Mouse (Mus musculus): Measurements from ENCODE around the gene Samd3. TPM values are rescaled to one million over a fixed set of nuclear protein-coding genes. Genes with fewer than 3 reads are reported as not detected.

Samd3 gene
- polyA plus RNA-seq (2016; fragmentation: Nextera tagmentation; extraction: Ambion mirVana), result 3.6 and 6.0 TPM in 2 replicates

- Histone ChIP-seq H3K27ac (no peak within 1 kb of the TSS), H3K27me3 (ENCODE audit: poor library complexity, severe bottlenecking) (no peaks in the 10 kb centered on the region), H3K9me3 (no peaks in the 10 kb centered on the region), H3K36me3 (replicated peaks) (no peaks in the 10 kb centered on the region), H3K4me3 (no peak within 1 kb of the TSS), H3K4me1 (peaks cover 3% of the 10 kb centered on the region; the same call in 1 of the 2 replicates)
- 82% methylated on average over 4 of the region's 4 CpGs for WGBS
- no peak for DNase-seq (ENCODE audit: extremely low spot score, low spot score)
Measured at GRCm38 (mm10) chr10:26229488-26229887, at the start of gene Samd3. Gene Samd3 (plus strand): TSS chr10:26229707.

- 88% methylated on average over 5 of the region's 5 CpGs for WGBS
Measured at GRCm38 (mm10) chr10:26185289-26185688, 44.2 kb upstream of the Samd3 start.

GRCm38 (mm10) chr10:26190811-26191210, 38.7 kb upstream of the Samd3 start:
- H3K27me3 ChIP-seq (ENCODE audit: poor library complexity, severe bottlenecking), result no peaks in the 10 kb centered on the region
- no peak for DNase-seq (ENCODE audit: extremely low spot score, low spot score)
- no peaks in the 10 kb centered on the region for H3K9me3 ChIP-seq
- no peak overlapping the region for H3K27ac ChIP-seq
- H3K36me3 ChIP-seq (replicated peaks), result no peaks in the 10 kb centered on the region
- H3K4me1 ChIP-seq, result peaks cover 6% of the 10 kb centered on the region; the same call in 1 of the 2 replicates
- no peak overlapping the region for H3K4me3 ChIP-seq

More at GRCm38 (mm10) chr10:26185289-26185688, 44.2 kb upstream of the Samd3 start:
- H3K27ac ChIP-seq, result no peak overlapping the region
- no peak for DNase-seq (ENCODE audit: extremely low spot score, low spot score)
- H3K27me3 ChIP-seq (ENCODE audit: poor library complexity, severe bottlenecking), result no peaks in the 10 kb centered on the region
- H3K36me3 ChIP-seq (replicated peaks), result no peaks in the 10 kb centered on the region
- H3K4me3 ChIP-seq, result no peak overlapping the region
- H3K9me3 ChIP-seq, result no peaks in the 10 kb centered on the region
- H3K4me1 ChIP-seq, result no peaks in the 10 kb centered on the region

DNA sequence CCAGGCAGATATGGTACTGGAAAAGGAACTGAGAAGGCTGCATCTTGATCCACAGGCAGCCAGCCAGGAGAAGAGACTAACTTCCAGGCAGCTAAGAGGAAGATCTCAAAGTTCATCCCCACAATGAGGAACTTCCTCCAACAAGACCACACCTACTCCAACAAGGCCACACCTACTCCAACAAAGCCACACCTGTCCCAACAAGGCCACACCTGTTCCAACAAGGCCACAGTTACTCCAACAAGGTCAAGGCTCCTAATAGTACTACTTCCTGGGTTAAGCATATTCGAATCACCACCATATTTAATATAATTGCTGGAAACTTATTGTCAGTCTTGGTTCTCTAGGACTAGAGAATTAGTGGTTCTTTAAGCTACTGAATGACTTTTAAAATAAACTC, 34.6 kb upstream of the Samd3 start:
- 89% methylated on average over 1 of the region's 1 CpGs for WGBS
- Histone ChIP-seq H3K27ac (no peak overlapping the region), H3K4me1 (peaks cover 11% of the 10 kb centered on the region; the same call in 1 of the 2 replicates), H3K27me3 (ENCODE audit: poor library complexity, severe bottlenecking) (no peaks in the 10 kb centered on the region), H3K9me3 (no peaks in the 10 kb centered on the region), H3K4me3 (no peak overlapping the region), H3K36me3 (replicated peaks) (no peaks in the 10 kb centered on the region)
- no peak for DNase-seq (ENCODE audit: extremely low spot score, low spot score)

GRCm38 (mm10) chr10:26202708-26203368, 26.7 kb upstream of the Samd3 start:
- WGBS, result 92% methylated on average over 9 of the region's 9 CpGs
- no peaks in the 10 kb centered on the region for H3K9me3 ChIP-seq
- no peak overlapping the region for H3K4me3 ChIP-seq
- H3K27ac ChIP-seq, result no peak overlapping the region
- no peaks in the 10 kb centered on the region for H3K4me1 ChIP-seq
- no peaks in the 10 kb centered on the region for H3K27me3 ChIP-seq (ENCODE audit: poor library complexity, severe bottlenecking)
- no peak for DNase-seq (ENCODE audit: extremely low spot score, low spot score)
- no peaks in the 10 kb centered on the region for H3K36me3 ChIP-seq (replicated peaks)

DNA sequence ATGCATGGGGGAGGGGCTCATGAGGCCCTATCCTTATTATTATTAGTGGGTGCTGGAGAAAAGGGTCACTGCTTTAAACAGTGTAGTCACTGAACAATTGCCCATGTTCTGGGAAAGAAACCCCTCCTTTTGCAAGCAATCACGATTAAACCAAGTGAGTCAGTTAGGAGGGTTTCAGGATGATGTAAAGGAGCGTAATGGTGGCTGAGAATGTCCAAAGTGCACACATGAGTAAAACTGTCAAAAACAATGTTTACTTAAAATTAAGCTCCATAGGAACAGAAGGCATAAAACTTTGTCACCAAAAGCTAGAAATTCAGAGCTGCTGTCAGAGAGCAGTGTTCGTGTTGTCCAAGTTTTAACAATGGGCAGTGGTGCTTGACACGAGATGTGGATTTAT, 8.8 kb upstream of the Samd3 start:
- Histone ChIP-seq H3K9me3 (no peaks in the 10 kb centered on the region), H3K4me3 (no peak overlapping the region), H3K36me3 (replicated peaks) (no peaks in the 10 kb centered on the region), H3K27ac (no peak overlapping the region), H3K27me3 (ENCODE audit: poor library complexity, severe bottlenecking) (no peaks in the 10 kb centered on the region), H3K4me1 (no peaks in the 10 kb centered on the region)
- DNase-seq (ENCODE audit: extremely low spot score, low spot score), result no peak
- WGBS, result 83% methylated on average over 4 of the region's 4 CpGs

GRCm38 (mm10) chr10:26226241-26226640, 3.3 kb upstream of the Samd3 start:
- Histone ChIP-seq H3K36me3 (replicated peaks) (no peaks in the 10 kb centered on the region), H3K9me3 (no peaks in the 10 kb centered on the region), H3K27me3 (ENCODE audit: poor library complexity, severe bottlenecking) (no peaks in the 10 kb centered on the region), H3K27ac (no peak overlapping the region), H3K4me1 (peaks cover 3% of the 10 kb centered on the region; the same call in 1 of the 2 replicates), H3K4me3 (no peak overlapping the region)
- WGBS, result 91% methylated on average over 5 of the region's 5 CpGs
- DNase-seq (ENCODE audit: extremely low spot score, low spot score), result no peak

GRCm38 (mm10) chr10:26226734-26227133, 2.8 kb upstream of the Samd3 start:
- Histone ChIP-seq H3K9me3 (no peaks in the 10 kb centered on the region), H3K27me3 (ENCODE audit: poor library complexity, severe bottlenecking) (no peaks in the 10 kb centered on the region), H3K27ac (no peak overlapping the region), H3K4me3 (no peak overlapping the region), H3K4me1 (peaks cover 3% of the 10 kb centered on the region; the same call in 1 of the 2 replicates), H3K36me3 (replicated peaks) (no peaks in the 10 kb centered on the region)
- 83% methylated on average over 2 of the region's 2 CpGs for WGBS
- DNase-seq (ENCODE audit: extremely low spot score, low spot score), result no peak

DNA sequence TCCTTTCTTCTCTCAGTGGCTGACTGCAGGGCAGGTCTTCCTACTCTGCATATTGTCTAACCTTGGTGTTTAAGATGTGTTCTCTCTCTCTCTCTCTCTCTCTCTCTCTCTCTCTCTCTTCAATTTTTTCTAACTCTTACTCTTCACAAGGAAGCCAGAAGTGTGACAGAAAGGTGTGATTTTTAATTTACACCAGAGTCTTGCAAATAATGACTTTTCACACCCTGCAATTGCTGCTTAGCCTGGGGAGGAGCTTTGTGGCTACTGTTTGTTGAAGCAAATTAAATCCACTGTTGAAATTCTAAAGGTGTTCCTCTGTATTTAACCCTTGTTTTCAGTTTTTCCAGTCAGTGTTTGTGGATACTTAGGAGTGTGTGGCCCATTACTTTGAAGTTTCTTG, 1.3 kb upstream of the Samd3 start:
- Histone ChIP-seq H3K4me3 (no peak overlapping the region), H3K36me3 (replicated peaks) (no peaks in the 10 kb centered on the region), H3K27me3 (ENCODE audit: poor library complexity, severe bottlenecking) (no peaks in the 10 kb centered on the region), H3K9me3 (no peaks in the 10 kb centered on the region), H3K27ac (no peak overlapping the region), H3K4me1 (peaks cover 3% of the 10 kb centered on the region; the same call in 1 of the 2 replicates)
- DNase-seq (ENCODE audit: extremely low spot score, low spot score), result no peak

GRCm38 (mm10) chr10:26232071-26232653, 2.7 kb downstream of the Samd3 start:
- Histone ChIP-seq H3K36me3 (replicated peaks) (no peaks in the 10 kb centered on the region), H3K9me3 (no peaks in the 10 kb centered on the region), H3K27ac (no peak overlapping the region), H3K27me3 (ENCODE audit: poor library complexity, severe bottlenecking) (no peaks in the 10 kb centered on the region), H3K4me1 (peaks cover 3% of the 10 kb centered on the region; the same call in 1 of the 2 replicates), H3K4me3 (no peak overlapping the region)
- no peak for DNase-seq (ENCODE audit: extremely low spot score, low spot score)
- WGBS, result 89% methylated on average over 3 of the region's 3 CpGs

DNA sequence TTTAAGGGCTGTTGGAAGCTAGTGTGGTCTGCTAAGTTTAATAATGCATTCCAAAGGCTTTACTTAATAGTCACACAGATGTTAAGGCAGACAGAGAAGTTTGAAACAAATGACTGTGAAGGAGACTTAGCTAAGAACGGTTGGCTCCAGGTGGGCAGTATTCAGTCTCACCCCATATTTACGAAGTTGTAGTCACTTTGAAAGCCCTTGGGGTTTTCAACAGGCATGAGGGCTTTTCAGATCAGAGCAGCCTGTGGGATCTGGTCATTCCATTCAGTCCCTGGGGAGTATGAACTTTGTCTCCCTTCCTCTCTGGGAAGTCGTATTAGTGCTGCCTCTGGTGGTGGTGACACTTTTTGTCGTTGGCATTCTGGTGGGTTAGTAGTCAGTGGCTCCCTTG, 9.1 kb downstream of the Samd3 start:
- Histone ChIP-seq H3K9me3 (no peaks in the 10 kb centered on the region), H3K27me3 (ENCODE audit: poor library complexity, severe bottlenecking) (no peaks in the 10 kb centered on the region), H3K4me1 (no peaks in the 10 kb centered on the region), H3K4me3 (no peak overlapping the region), H3K36me3 (replicated peaks) (no peaks in the 10 kb centered on the region), H3K27ac (no peak overlapping the region)
- DNase-seq (ENCODE audit: extremely low spot score, low spot score), result no peak
- WGBS, result 61% methylated on average over 4 of the region's 4 CpGs

- Histone ChIP-seq H3K36me3 (replicated peaks) (no peaks in the 10 kb centered on the region), H3K27ac (no peak overlapping the region), H3K27me3 (ENCODE audit: poor library complexity, severe bottlenecking) (no peaks in the 10 kb centered on the region), H3K9me3 (no peaks in the 10 kb centered on the region), H3K4me3 (no peak overlapping the region), H3K4me1 (no peaks in the 10 kb centered on the region)
- 85% methylated on average over 1 of the region's 1 CpGs for WGBS
- DNase-seq (ENCODE audit: extremely low spot score, low spot score), result no peak
Measured at GRCm38 (mm10) chr10:26239090-26239489, 9.6 kb downstream of the Samd3 start.

GRCm38 (mm10) chr10:26243203-26243602, 13.7 kb downstream of the Samd3 start:
- H3K36me3 ChIP-seq (replicated peaks), result no peaks in the 10 kb centered on the region
- 86% methylated on average over 3 of the region's 3 CpGs for WGBS
- H3K27ac ChIP-seq, result no peak overlapping the region
- no peaks in the 10 kb centered on the region for H3K27me3 ChIP-seq (ENCODE audit: poor library complexity, severe bottlenecking)
- H3K9me3 ChIP-seq, result no peaks in the 10 kb centered on the region
- no peak for DNase-seq (ENCODE audit: extremely low spot score, low spot score)
- no peaks in the 10 kb centered on the region for H3K4me1 ChIP-seq
- H3K4me3 ChIP-seq, result no peak overlapping the region
